Mouse (Mus musculus): ENCODE data around the gene Slc37a3.

DNA sequence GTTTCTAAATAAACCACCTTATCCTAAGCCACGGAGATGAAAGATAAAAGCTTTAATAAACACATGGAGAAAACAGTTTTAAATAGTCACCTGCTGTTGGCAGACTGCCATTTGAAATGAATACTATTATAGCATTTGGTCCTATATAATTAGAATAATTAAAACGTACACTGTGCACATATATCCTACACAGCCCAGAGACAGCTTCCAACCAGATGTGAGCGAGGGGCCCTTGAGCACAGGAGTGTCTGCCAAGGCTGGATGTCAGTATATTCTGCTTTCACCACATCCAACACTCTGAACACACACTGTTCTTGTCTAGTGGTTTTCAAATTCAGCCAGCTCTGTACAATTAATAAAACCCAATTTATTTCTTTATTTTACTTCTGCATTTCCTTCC, 7.8 kb downstream of the Slc37a3 start:
- TF ChIP-seq CTCF (conservative IDR thresholded peaks at IDR 0.05; ENCODE audit: low read length) (no peak), POU5F1 (IDR thresholded peaks at IDR 0.05; ENCODE audit: borderline replicate concordance, low read length) (no peak), NANOG (IDR thresholded peaks at IDR 0.05; ENCODE audit: borderline replicate concordance, low read length) (no peak)
